Mouse (Mus musculus) cerebellum, adult 2 months (tissue): ENCODE measurements around the gene Nebl. TPM values are rescaled to one million over a fixed set of nuclear protein-coding genes. Genes with fewer than 3 reads are reported as not detected.

ENCODE experiments used
- DNase-seq, 2 experiments: peaks; one replicate each; pipeline ENCODE4 v3.0.0; 2021
- H3K27ac ChIP-seq: fragments of 200-500 bp; 2 replicates; pipeline ENCODE4 v1.5.1; 2012; ENCODE audit warnings: low read length, control low read depth, inconsistent platforms; ENCODE audit not compliant: insufficient read depth
- H3K27me3 ChIP-seq: fragments of 200-500 bp; 2 replicates; pipeline ENCODE4 v1.6.1; 2012; ENCODE audit warnings: inconsistent platforms, mild to moderate bottlenecking, low read length, moderate library complexity; ENCODE audit not compliant: control insufficient read depth, insufficient read depth
- H3K4me1 ChIP-seq: fragments of 200-500 bp; 2 replicates; pipeline ENCODE4 v1.6.1; 2011; ENCODE audit warnings: low read length; ENCODE audit not compliant: control insufficient read depth, insufficient read depth
- H3K4me3 ChIP-seq: fragments of 200-500 bp; replicated peaks from 2 replicates; pipeline ENCODE3; 2011; ENCODE audit warnings: mild to moderate bottlenecking, low read depth, low read length, control low read depth; ENCODE audit not compliant: insufficient read depth
- CTCF ChIP-seq: fragments of 200-500 bp; IDR thresholded peaks from 2 replicates; pipeline ENCODE4 v1.5.1; 2011; ENCODE audit warnings: low read depth, mild to moderate bottlenecking, control low read depth, low read length, moderate library complexity, borderline replicate concordance; ENCODE audit not compliant: insufficient read depth
- POLR2A ChIP-seq: fragments of 200-500 bp; IDR thresholded peaks from 2 replicates; pipeline ENCODE4 v1.6.1; 2011; ENCODE audit warnings: low read length, control low read depth, borderline replicate concordance; ENCODE audit not compliant: insufficient read depth
- WGBS: fragments of 180-500 bp; shearing (Covaris S2); methylation state at CpG from one replicate; pipeline ENCODE4 v1.1.7; 2018; 5-methylcytosine and 5-hydroxymethylcytosine counted together
- polyA plus RNA-seq: library from polyadenylated mRNA; depleted of rRNA; stranded (reverse); fragments of >200 nt; gene quantifications from 2 replicates; pipeline ENCODE4 v1.2.3, GENCODE M21; 2012

Gene Nebl
- polyA plus RNA-seq, 1 experiment = 47.3 TPM

- 66% methylated on average over 2 of the region's 2 CpGs for WGBS
- DNase-seq = no peak
- TF ChIP-seq POLR2A = no peak
- TF ChIP-seq CTCF = no peak
- H3K4me1 ChIP-seq = no peaks in the 10 kb centered on the region
- H3K27ac ChIP-seq = no peak overlapping the region
- no peak overlapping the region for H3K4me3 ChIP-seq
- H3K27me3 ChIP-seq = no peaks in the 10 kb centered on the region; the same call in 1 of the 2 replicates
Observed at GRCm38 (mm10) chr2:17703170-17703512, 28.1 kb downstream of the Nebl start.

DNA sequence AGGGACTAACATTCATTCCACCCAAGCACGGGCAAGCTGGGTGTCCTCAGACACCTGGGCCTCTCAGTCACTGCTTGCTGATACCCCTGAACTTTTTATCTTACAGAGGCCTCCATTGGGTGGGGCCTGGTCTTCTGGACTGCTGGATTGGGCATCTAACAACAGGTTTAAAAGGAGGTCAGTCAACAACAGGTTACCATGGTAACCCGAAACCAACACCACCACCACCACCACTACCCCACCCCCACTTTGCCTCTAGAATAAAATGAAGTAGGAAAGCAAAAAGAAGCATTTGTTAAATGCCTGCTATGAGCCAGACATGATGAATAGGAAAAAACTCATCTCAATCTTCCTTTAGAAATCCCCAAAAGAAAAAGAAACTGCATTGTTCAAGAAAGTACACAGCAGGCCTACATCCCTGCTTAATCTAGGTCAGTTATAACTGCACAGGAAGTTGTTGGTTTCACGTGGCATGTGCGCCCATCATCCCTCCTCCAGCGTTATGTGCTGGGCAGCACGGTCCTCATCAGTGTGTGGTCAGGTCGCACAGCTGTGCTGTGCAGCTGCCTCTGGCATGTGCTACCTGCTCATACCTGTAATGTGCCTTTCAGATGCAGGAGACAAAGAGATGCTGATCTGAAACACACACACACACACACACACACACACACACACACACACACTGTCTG, 28.6 kb downstream of the Nebl start:
- no peak for DNase-seq
- 69% methylated on average over 7 of the region's 7 CpGs for WGBS
- TF ChIP-seq CTCF = no peak
- TF ChIP-seq POLR2A = no peak
- no peak overlapping the region for H3K4me3 ChIP-seq
- 0 out of 2 replicates have a peak overlapping the region, but pooled peaks have one; percentile 18 for H3K27ac ChIP-seq
- no peaks in the 10 kb centered on the region; the same call in 1 of the 2 replicates for H3K27me3 ChIP-seq
- H3K4me1 ChIP-seq = no peaks in the 10 kb centered on the region

- WGBS = 64% methylated on average over 4 of the region's 4 CpGs
- DNase-seq = peak in 1 of 2 experiments; percentile 12
- Histone ChIP-seq H3K27me3 (no peaks in the 10 kb centered on the region), H3K27ac (no peak overlapping the region), H3K4me3 (no peak overlapping the region), H3K4me1 (no peaks in the 10 kb centered on the region)
- TF ChIP-seq CTCF (no peak), POLR2A (no peak)
Observed at GRCm38 (mm10) chr2:17698161-17699087, 32.8 kb downstream of the Nebl start.

DNA sequence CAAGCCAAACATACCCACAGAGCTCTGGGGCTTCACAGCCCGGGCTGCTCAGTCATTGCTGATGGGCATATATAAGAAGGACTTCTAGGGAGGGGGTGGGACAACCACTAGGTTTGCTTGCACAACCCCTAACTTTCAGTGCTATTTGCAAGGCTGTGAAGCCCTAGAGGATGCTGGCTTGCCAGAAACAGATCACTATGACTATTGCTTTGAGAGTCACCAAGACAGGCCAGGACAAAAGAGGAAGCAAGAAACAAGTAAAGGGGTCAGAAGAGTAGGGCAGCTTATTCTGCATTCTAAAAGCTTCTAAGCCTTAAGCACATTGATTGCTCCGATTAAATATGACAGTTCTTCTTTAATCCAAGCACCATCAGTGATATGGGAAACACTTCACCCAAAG, 38.3 kb downstream of the Nebl start:
- H3K4me1 ChIP-seq = no peaks in the 10 kb centered on the region
- H3K4me3 ChIP-seq = no peak overlapping the region
- 94% methylated on average over 2 of the region's 2 CpGs for WGBS
- TF ChIP-seq POLR2A = no peak
- TF ChIP-seq CTCF = no peak
- no peak overlapping the region for H3K27ac ChIP-seq
- no peaks in the 10 kb centered on the region for H3K27me3 ChIP-seq
- no peak for DNase-seq

DNA sequence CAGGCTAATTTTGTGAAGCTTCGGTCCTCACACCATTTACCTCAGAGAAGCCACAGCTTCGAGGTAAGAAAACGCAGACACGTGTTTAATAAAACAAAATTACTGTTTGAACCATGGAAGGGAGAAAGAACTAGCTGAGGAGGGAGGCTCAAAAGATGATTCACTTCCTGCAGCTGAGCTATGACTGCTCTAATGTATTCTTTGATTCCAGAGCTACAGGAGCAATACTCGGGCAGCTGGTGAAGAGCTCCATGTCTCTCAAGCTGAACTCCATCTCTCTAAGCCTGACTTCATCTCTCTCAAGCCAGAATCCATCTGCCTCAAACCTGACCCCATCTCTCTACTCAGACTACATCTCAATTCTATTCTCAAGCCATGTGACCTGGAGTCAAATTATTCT, 41.0 kb downstream of the Nebl start:
- Histone ChIP-seq H3K4me1 (no peaks in the 10 kb centered on the region), H3K4me3 (no peak overlapping the region), H3K27me3 (no peaks in the 10 kb centered on the region), H3K27ac (no peak overlapping the region)
- TF ChIP-seq POLR2A (no peak), CTCF (no peak)
- DNase-seq = no peak
- 90% methylated on average over 5 of the region's 5 CpGs for WGBS

GRCm38 (mm10) chr2:17687141-17687540, 44.1 kb downstream of the Nebl start:
- Histone ChIP-seq H3K4me3 (no peak overlapping the region), H3K27me3 (no peaks in the 10 kb centered on the region), H3K27ac (no peak overlapping the region), H3K4me1 (peaks cover 13% of the 10 kb centered on the region; the same call in 1 of the 2 replicates)
- 98% methylated on average over 6 of the region's 6 CpGs for WGBS
- TF ChIP-seq CTCF (no peak), POLR2A (no peak)
- DNase-seq = no peak

- Histone ChIP-seq H3K4me1 (peaks cover 13% of the 10 kb centered on the region; the same call in 1 of the 2 replicates), H3K4me3 (no peak overlapping the region), H3K27me3 (no peaks in the 10 kb centered on the region), H3K27ac (0 out of 2 replicates have a peak overlapping the region, but pooled peaks have one; percentile 8)
- TF ChIP-seq POLR2A (no peak), CTCF (no peak)
- under 1% methylated on average over 4 of the region's 4 CpGs for WGBS
- peak; percentile 85 to 94 for DNase-seq
Observed at GRCm38 (mm10) chr2:17683326-17684040, 47.8 kb downstream of the Nebl start.
